Mouse (Mus musculus): Measurements from ENCODE around the gene Adam11. TPM values are rescaled to one million over a fixed set of nuclear protein-coding genes. Genes with fewer than 3 reads are reported as not detected.
"Not testable (repeated sequence)": the region's sequence is repeated elsewhere in the genome, so short reads cannot be mapped to it uniquely, and the experiment has no call there.

The Adam11 gene
- polyA plus RNA-seq (2014; fragmentation: Nextera tagmentation; extraction: Ambion mirVana): 13.9 and 16.3 TPM in 2 replicates

GRCm38 (mm10) chr11:102761309-102762210, at the start of gene Adam11:
Gene Adam11 (plus strand): TSS chr11:102761439.
- under 1% methylated on average over 42 of the region's 76 CpGs for WGBS

GRCm38 (mm10) chr11:102712411-102712810, 48.8 kb upstream of the Adam11 start:
- H3K4me2 ChIP-seq (ENCODE audit: low read depth, low read length): no peak overlapping the region
- H3K4me3 ChIP-seq (ENCODE audit: low read depth, low read length): no peak overlapping the region
- WGBS: 87% methylated on average over 4 of the region's 4 CpGs
- H3K9me3 ChIP-seq (replicated peaks; ENCODE audit: control insufficient read depth, low read length): no peaks in the 10 kb centered on the region
- ATAC-seq (replicated peaks; ENCODE audit: insufficient number of reproducible peaks, low FRiP score, low TSS enrichment, low read depth) (no peak), DNase-seq (ENCODE audit: low spot score) (no peak)
- H3K9ac ChIP-seq (replicated peaks; ENCODE audit: low read length): no peak overlapping the region
- H3K27me3 ChIP-seq (ENCODE audit: control insufficient read depth, insufficient read depth, low read length): no peaks in the 10 kb centered on the region
- no peaks in the 10 kb centered on the region for H3K4me1 ChIP-seq (ENCODE audit: control insufficient read depth, insufficient read depth, low read length)
- no peaks in the 10 kb centered on the region for H3K36me3 ChIP-seq (replicated peaks; ENCODE audit: control insufficient read depth, insufficient read depth, low read depth, low read length)
- no peak overlapping the region for H3K27ac ChIP-seq (replicated peaks; ENCODE audit: low read depth, low read length)

More at GRCm38 (mm10) chr11:102761309-102762210, at the start of gene Adam11:
- peak within 1 kb of the TSS; percentile 53 for H3K4me3 ChIP-seq (ENCODE audit: low read depth, low read length)
- 0 out of 2 replicates have a peak within 1 kb of the TSS, but pooled peaks have one; percentile 22 for H3K27ac ChIP-seq (replicated peaks; ENCODE audit: low read depth, low read length)
- H3K27me3 ChIP-seq (ENCODE audit: control insufficient read depth, insufficient read depth, low read length): peaks cover 16% of the 10 kb centered on the region
- H3K4me2 ChIP-seq (ENCODE audit: low read depth, low read length): peak within 1 kb of the TSS; percentile 98
- no peaks in the 10 kb centered on the region for H3K36me3 ChIP-seq (replicated peaks; ENCODE audit: control insufficient read depth, insufficient read depth, low read depth, low read length)
- peak within 1 kb of the TSS; percentile 59 for H3K9ac ChIP-seq (replicated peaks; ENCODE audit: low read length)
- H3K4me1 ChIP-seq (ENCODE audit: control insufficient read depth, insufficient read depth, low read length): peaks cover 3% of the 10 kb centered on the region; the same call in 1 of the 2 replicates
- H3K9me3 ChIP-seq (replicated peaks; ENCODE audit: control insufficient read depth, low read length): no peaks in the 10 kb centered on the region
- ATAC-seq (replicated peaks; ENCODE audit: insufficient number of reproducible peaks, low FRiP score, low TSS enrichment, low read depth) (no peak), DNase-seq (ENCODE audit: low spot score) (peak; percentile 43)

GRCm38 (mm10) chr11:102714578-102714977, 46.7 kb upstream of the Adam11 start:
- H3K27ac ChIP-seq (replicated peaks; ENCODE audit: low read depth, low read length); H3K4me2 ChIP-seq (ENCODE audit: low read depth, low read length); H3K36me3 ChIP-seq (replicated peaks; ENCODE audit: control insufficient read depth, insufficient read depth, low read depth, low read length); H3K9ac ChIP-seq (replicated peaks; ENCODE audit: low read length); H3K4me1 ChIP-seq (ENCODE audit: control insufficient read depth, insufficient read depth, low read length); DNase-seq (ENCODE audit: low spot score); ATAC-seq (replicated peaks; ENCODE audit: insufficient number of reproducible peaks, low FRiP score, low TSS enrichment, low read depth); H3K4me3 ChIP-seq (ENCODE audit: low read depth, low read length); H3K27me3 ChIP-seq (ENCODE audit: control insufficient read depth, insufficient read depth, low read length); H3K9me3 ChIP-seq (replicated peaks; ENCODE audit: control insufficient read depth, low read length): not testable (repeated sequence)
- WGBS: 85% methylated on average over 2 of the region's 2 CpGs

- H3K27me3 ChIP-seq (ENCODE audit: control insufficient read depth, insufficient read depth, low read length): no peaks in the 10 kb centered on the region
- ATAC-seq (replicated peaks; ENCODE audit: insufficient number of reproducible peaks, low FRiP score, low TSS enrichment, low read depth) (no peak), DNase-seq (ENCODE audit: low spot score) (no peak)
- H3K4me2 ChIP-seq (ENCODE audit: low read depth, low read length): no peak overlapping the region
- no peaks in the 10 kb centered on the region for H3K9me3 ChIP-seq (replicated peaks; ENCODE audit: control insufficient read depth, low read length)
- WGBS: 69% methylated on average over 7 of the region's 7 CpGs
- no peaks in the 10 kb centered on the region for H3K4me1 ChIP-seq (ENCODE audit: control insufficient read depth, insufficient read depth, low read length)
- no peaks in the 10 kb centered on the region for H3K36me3 ChIP-seq (replicated peaks; ENCODE audit: control insufficient read depth, insufficient read depth, low read depth, low read length)
- no peak overlapping the region for H3K4me3 ChIP-seq (ENCODE audit: low read depth, low read length)
- no peak overlapping the region for H3K9ac ChIP-seq (replicated peaks; ENCODE audit: low read length)
- H3K27ac ChIP-seq (replicated peaks; ENCODE audit: low read depth, low read length): no peak overlapping the region
These were observed 45.1 kb upstream of the Adam11 start for GRCm38 (mm10) chr11:102716135-102716534.

GRCm38 (mm10) chr11:102725574-102725973, 35.7 kb upstream of the Adam11 start:
- ATAC-seq (replicated peaks; ENCODE audit: insufficient number of reproducible peaks, low FRiP score, low TSS enrichment, low read depth) (no peak), DNase-seq (ENCODE audit: low spot score) (no peak)
- WGBS: 31% methylated on average over 3 of the region's 3 CpGs

GRCm38 (mm10) chr11:102728614-102729013, 32.6 kb upstream of the Adam11 start:
- Histone ChIP-seq H3K4me3 (ENCODE audit: low read depth, low read length) (no peak overlapping the region), H3K27me3 (ENCODE audit: control insufficient read depth, insufficient read depth, low read length) (no peaks in the 10 kb centered on the region), H3K27ac (replicated peaks; ENCODE audit: low read depth, low read length) (no peak overlapping the region), H3K9me3 (replicated peaks; ENCODE audit: control insufficient read depth, low read length) (no peaks in the 10 kb centered on the region), H3K4me1 (ENCODE audit: control insufficient read depth, insufficient read depth, low read length) (no peaks in the 10 kb centered on the region), H3K4me2 (ENCODE audit: low read depth, low read length) (no peak overlapping the region), H3K9ac (replicated peaks; ENCODE audit: low read length) (no peak overlapping the region), H3K36me3 (replicated peaks; ENCODE audit: control insufficient read depth, insufficient read depth, low read depth, low read length) (no peaks in the 10 kb centered on the region)
- DNase-seq (ENCODE audit: low spot score): peak; percentile 83
- ATAC-seq (replicated peaks; ENCODE audit: insufficient number of reproducible peaks, low FRiP score, low TSS enrichment, low read depth): no peak
- WGBS: 38% methylated on average over 7 of the region's 7 CpGs

More at GRCm38 (mm10) chr11:102725574-102725973, 35.7 kb upstream of the Adam11 start:
- Histone ChIP-seq H3K4me1 (ENCODE audit: control insufficient read depth, insufficient read depth, low read length) (no peaks in the 10 kb centered on the region), H3K9me3 (replicated peaks; ENCODE audit: control insufficient read depth, low read length) (no peaks in the 10 kb centered on the region), H3K4me3 (ENCODE audit: low read depth, low read length) (no peak overlapping the region), H3K9ac (replicated peaks; ENCODE audit: low read length) (no peak overlapping the region), H3K4me2 (ENCODE audit: low read depth, low read length) (no peak overlapping the region), H3K36me3 (replicated peaks; ENCODE audit: control insufficient read depth, insufficient read depth, low read depth, low read length) (no peaks in the 10 kb centered on the region), H3K27ac (replicated peaks; ENCODE audit: low read depth, low read length) (no peak overlapping the region), H3K27me3 (ENCODE audit: control insufficient read depth, insufficient read depth, low read length) (no peaks in the 10 kb centered on the region)

GRCm38 (mm10) chr11:102729835-102730234, 31.4 kb upstream of the Adam11 start:
- Histone ChIP-seq H3K4me3 (ENCODE audit: low read depth, low read length) (no peak overlapping the region), H3K27me3 (ENCODE audit: control insufficient read depth, insufficient read depth, low read length) (no peaks in the 10 kb centered on the region), H3K36me3 (replicated peaks; ENCODE audit: control insufficient read depth, insufficient read depth, low read depth, low read length) (no peaks in the 10 kb centered on the region), H3K4me2 (ENCODE audit: low read depth, low read length) (no peak overlapping the region), H3K4me1 (ENCODE audit: control insufficient read depth, insufficient read depth, low read length) (no peaks in the 10 kb centered on the region), H3K9me3 (replicated peaks; ENCODE audit: control insufficient read depth, low read length) (no peaks in the 10 kb centered on the region), H3K27ac (replicated peaks; ENCODE audit: low read depth, low read length) (no peak overlapping the region), H3K9ac (replicated peaks; ENCODE audit: low read length) (no peak overlapping the region)
- WGBS: 80% methylated on average over 3 of the region's 3 CpGs
- ATAC-seq (replicated peaks; ENCODE audit: insufficient number of reproducible peaks, low FRiP score, low TSS enrichment, low read depth): no peak
- no peak for DNase-seq (ENCODE audit: low spot score)

- no peak overlapping the region for H3K4me2 ChIP-seq (ENCODE audit: low read depth, low read length)
- no peak for ATAC-seq (replicated peaks; ENCODE audit: insufficient number of reproducible peaks, low FRiP score, low TSS enrichment, low read depth)
- no peak overlapping the region for H3K9ac ChIP-seq (replicated peaks; ENCODE audit: low read length)
- no peaks in the 10 kb centered on the region for H3K27me3 ChIP-seq (ENCODE audit: control insufficient read depth, insufficient read depth, low read length)
- no peaks in the 10 kb centered on the region for H3K9me3 ChIP-seq (replicated peaks; ENCODE audit: control insufficient read depth, low read length)
- no peaks in the 10 kb centered on the region for H3K4me1 ChIP-seq (ENCODE audit: control insufficient read depth, insufficient read depth, low read length)
- no peak for DNase-seq (ENCODE audit: low spot score)
- H3K27ac ChIP-seq (replicated peaks; ENCODE audit: low read depth, low read length): no peak overlapping the region
- H3K36me3 ChIP-seq (replicated peaks; ENCODE audit: control insufficient read depth, insufficient read depth, low read depth, low read length): no peaks in the 10 kb centered on the region
- no peak overlapping the region for H3K4me3 ChIP-seq (ENCODE audit: low read depth, low read length)
- 86% methylated on average over 6 of the region's 6 CpGs for WGBS
These were observed 29.9 kb upstream of the Adam11 start for GRCm38 (mm10) chr11:102731366-102731765.
